Mouse (Mus musculus) forebrain, embryonic 11.5 days (tissue): ENCODE measurements around the gene AC124502.3. TPM values are rescaled to one million over a fixed set of nuclear protein-coding genes. Genes with fewer than 3 reads are reported as not detected.

Source experiments
- ATAC-seq: fragments of 200-750 bp; cut with Nextera tagmentation; replicated peaks from 2 replicates; pipeline ENCODE4 v1.8.0; 2017; ENCODE audit warnings: moderate TSS enrichment; ENCODE audit not compliant: low FRiP score
- DNase-seq: peaks from one replicate; pipeline ENCODE4 v3.0.0-alpha.2; 2017; ENCODE audit warnings: low spot score
- H3K27ac ChIP-seq: fragments of 300-500 bp; sonication (generic); 2 replicates; pipeline ENCODE4 v1.5.1; 2014; ENCODE audit warnings: low read depth, low read length
- H3K27me3 ChIP-seq: fragments of 300-500 bp; sonication (generic); 2 replicates; pipeline ENCODE4 v1.6.1; 2014; ENCODE audit warnings: mild to moderate bottlenecking, low read length, mixed read lengths; ENCODE audit not compliant: control insufficient read depth, insufficient read depth
- H3K36me3 ChIP-seq: fragments of 300-500 bp; sonication (generic); 2 replicates; pipeline ENCODE4 v1.6.1; 2014; ENCODE audit warnings: mild to moderate bottlenecking, low read length, moderate library complexity, mixed read lengths; ENCODE audit not compliant: control insufficient read depth, insufficient read depth
- H3K4me1 ChIP-seq: fragments of 300-500 bp; sonication (generic); replicated peaks from 2 replicates; pipeline ENCODE4 v1.6.1; 2014; ENCODE audit warnings: low read length, mixed read lengths; ENCODE audit not compliant: control insufficient read depth, insufficient read depth
- H3K4me2 ChIP-seq: fragments of 300-500 bp; sonication (generic); 2 replicates; pipeline ENCODE4 v1.6.1; 2014; ENCODE audit warnings: low read depth, mild to moderate bottlenecking, low read length, moderate library complexity, mixed read lengths; ENCODE audit not compliant: severe bottlenecking
- H3K4me3 ChIP-seq: fragments of 300-500 bp; sonication (generic); 2 replicates; pipeline ENCODE4 v1.5.1; 2014; ENCODE audit warnings: low read depth, low read length
- H3K9ac ChIP-seq: fragments of 300-500 bp; sonication (generic); 2 replicates; pipeline ENCODE4 v1.6.1; 2014; ENCODE audit warnings: low read length
- H3K9me3 ChIP-seq: fragments of 300-500 bp; sonication (generic); 2 replicates; pipeline ENCODE4 v1.6.1; 2016; ENCODE audit warnings: low read length, mixed read lengths; ENCODE audit not compliant: control insufficient read depth
- WGBS: fragments of 180-500 bp; shearing (Covaris S2); extraction: QIAGEN DNeasy Blood & Tissue Kit; methylation state at CpG from one replicate; pipeline ENCODE4 v1.1.7; 2014; 5-methylcytosine and 5-hydroxymethylcytosine counted together
- polyA plus RNA-seq: library from polyadenylated mRNA; unstranded; fragments of >200 nt; fragmentation: Nextera tagmentation; extraction: Ambion mirVana; gene quantifications from 2 replicates; pipeline ENCODE4 v1.2.1, GENCODE M21; 2014

AC124502.3 gene
- 4.0 and 4.2 TPM in 2 replicates for polyA plus RNA-seq

GRCm38 (mm10) chr19:5038709-5039156, at the start of gene AC124502.3, which contains the start of gene B4gat1:
AC124502.3 (plus strand) TSS chr19:5038891.
B4gat1 (plus strand) TSS chr19:5038826.
- no peaks in the 10 kb centered on the region; the same call in 1 of the 2 replicates for H3K36me3 ChIP-seq
- no peaks in the 10 kb centered on the region for H3K27me3 ChIP-seq
- WGBS = under 1% methylated on average over 43 of the region's 44 CpGs
- peak within 1 kb of the TSS; percentile 99 for H3K4me2 ChIP-seq
- peak within 1 kb of the TSS; percentile 78 for H3K27ac ChIP-seq
- peaks cover 16% of the 10 kb centered on the region; the same call in 1 of the 2 replicates for H3K4me1 ChIP-seq
- DNase-seq = peak; percentile 95
- peak; percentile 89 for ATAC-seq
- peak within 1 kb of the TSS; percentile 89 for H3K9ac ChIP-seq
- H3K4me3 ChIP-seq = peak within 1 kb of the TSS; percentile 76
- H3K9me3 ChIP-seq = no peaks in the 10 kb centered on the region

DNA sequence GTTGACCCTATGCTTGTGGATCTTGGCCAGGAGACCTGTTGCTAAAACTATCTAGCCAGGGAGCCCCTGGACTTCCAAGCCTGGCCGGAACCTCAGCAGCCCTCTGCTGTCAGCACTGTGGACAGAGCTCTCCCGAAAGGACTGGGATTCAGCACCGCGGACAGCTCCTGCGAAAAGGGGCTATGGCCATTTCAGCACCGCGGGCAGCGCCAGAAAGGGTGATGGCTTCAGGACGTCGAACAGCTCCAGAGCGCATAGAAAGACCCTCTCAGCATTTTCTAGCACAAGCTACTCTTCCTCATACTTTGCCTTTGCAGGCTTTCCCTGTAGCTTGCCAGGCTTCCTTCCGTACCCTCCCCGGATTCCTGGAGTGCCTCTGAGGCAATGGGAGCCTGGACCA, 49.7 kb upstream of the AC124502.3 start:
- Histone ChIP-seq H3K36me3 (no peaks in the 10 kb centered on the region), H3K4me1 (no peaks in the 10 kb centered on the region), H3K4me3 (0 out of 2 replicates have a peak overlapping the region, but pooled peaks have one; percentile 26), H3K27ac (no peak overlapping the region), H3K9ac (no peak overlapping the region), H3K9me3 (no peaks in the 10 kb centered on the region), H3K4me2 (peak overlapping the region; percentile 48), H3K27me3 (peaks cover 38% of the 10 kb centered on the region)
- no peak for ATAC-seq
- 6% methylated on average over 13 of the region's 13 CpGs for WGBS
- DNase-seq = peak; percentile 96

- no peak overlapping the region for H3K9ac ChIP-seq
- H3K27ac ChIP-seq = no peak overlapping the region
- no peaks in the 10 kb centered on the region for H3K4me1 ChIP-seq
- H3K4me2 ChIP-seq = peak overlapping the region; percentile 48
- peak overlapping the region; percentile 26 for H3K4me3 ChIP-seq
- no peak for ATAC-seq
- WGBS = 17% methylated on average over 47 of the region's 47 CpGs
- H3K27me3 ChIP-seq = peaks cover 33% of the 10 kb centered on the region
- DNase-seq = peak; percentile 55
- H3K9me3 ChIP-seq = no peaks in the 10 kb centered on the region
- H3K36me3 ChIP-seq = no peaks in the 10 kb centered on the region
Measured at GRCm38 (mm10) chr19:4989434-4990255, 49.0 kb upstream of the AC124502.3 start.

DNA sequence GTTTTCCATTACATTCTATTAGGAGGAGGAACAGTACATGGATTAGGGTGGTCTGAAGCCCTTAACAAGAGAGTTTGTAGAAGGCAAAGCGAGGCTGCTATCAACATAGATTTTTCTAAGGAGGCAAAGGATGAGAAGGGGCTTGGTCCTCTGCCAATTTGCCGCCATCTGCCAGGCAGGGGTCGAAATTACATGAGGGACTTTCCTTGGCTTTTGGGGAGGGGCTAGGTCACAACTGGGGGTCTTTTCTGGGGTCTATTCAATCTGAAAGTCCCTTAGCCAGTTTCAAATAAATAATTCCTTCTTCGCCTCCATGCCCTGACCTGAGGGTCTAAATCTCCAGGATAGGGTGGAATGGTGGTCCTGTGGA, 48.5 kb upstream of the AC124502.3 start, which contains the start of gene Npas4:
Gene Npas4 (minus strand): TSS at position 61 of the 370 bp plus-strand sequence.
- 19% methylated on average over 4 of the region's 4 CpGs for WGBS
- no peak for DNase-seq
- Histone ChIP-seq H3K4me1 (no peaks in the 10 kb centered on the region), H3K9me3 (no peaks in the 10 kb centered on the region), H3K4me3 (peak within 1 kb of the TSS; percentile 26), H3K27ac (no peak within 1 kb of the TSS), H3K9ac (no peak within 1 kb of the TSS), H3K27me3 (peaks cover 31% of the 10 kb centered on the region), H3K36me3 (no peaks in the 10 kb centered on the region), H3K4me2 (peak within 1 kb of the TSS; percentile 48)
- no peak for ATAC-seq

DNA sequence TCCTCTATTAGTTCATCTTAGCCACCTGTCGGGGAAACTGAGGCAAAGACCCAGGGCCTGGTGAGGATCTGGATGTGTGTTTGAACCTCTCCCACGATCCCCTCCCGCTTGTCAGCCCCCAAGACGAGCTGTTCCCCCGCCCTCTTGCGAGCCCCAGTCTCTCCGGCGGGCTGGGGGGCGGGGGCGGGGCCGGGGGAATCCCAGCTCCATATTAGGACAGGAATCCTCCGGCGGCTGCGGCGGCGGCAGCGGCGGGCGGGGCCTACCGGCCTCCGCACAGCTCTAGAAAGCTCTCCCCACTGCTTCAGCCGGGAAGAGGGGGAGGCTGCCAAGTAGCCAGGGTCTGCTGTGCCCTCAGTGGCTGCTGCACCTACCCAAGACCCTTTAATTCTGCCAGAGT, 48.0 kb upstream of the AC124502.3 start:
- no peak overlapping the region for H3K9ac ChIP-seq
- DNase-seq = peak; percentile 58

GRCm38 (mm10) chr19:4992371-4992770, 46.3 kb upstream of the AC124502.3 start:
- Histone ChIP-seq H3K9ac (no peak overlapping the region), H3K27me3 (peaks cover 28% of the 10 kb centered on the region), H3K4me2 (no peak overlapping the region), H3K4me1 (no peaks in the 10 kb centered on the region), H3K9me3 (no peaks in the 10 kb centered on the region), H3K27ac (no peak overlapping the region), H3K4me3 (no peak overlapping the region), H3K36me3 (no peaks in the 10 kb centered on the region)
- WGBS = 19% methylated on average over 8 of the region's 8 CpGs
- DNase-seq = peak; percentile 69
- ATAC-seq = no peak

More for the DNA sequence above, 48.0 kb upstream of the AC124502.3 start:
- no peak overlapping the region for H3K4me3 ChIP-seq
- no peaks in the 10 kb centered on the region for H3K36me3 ChIP-seq
- whole genome bisulfite sequencing = 2% methylated on average over 21 of the region's 22 CpGs
- no peak overlapping the region for H3K4me2 ChIP-seq
- no peak overlapping the region for H3K27ac ChIP-seq
- H3K9me3 ChIP-seq = no peaks in the 10 kb centered on the region
- peaks cover 28% of the 10 kb centered on the region for H3K27me3 ChIP-seq
- ATAC-seq = no peak
- H3K4me1 ChIP-seq = no peaks in the 10 kb centered on the region

- Histone ChIP-seq H3K27me3 (peaks cover 28% of the 10 kb centered on the region), H3K4me1 (no peaks in the 10 kb centered on the region), H3K4me2 (no peak overlapping the region), H3K4me3 (no peak overlapping the region), H3K9ac (no peak overlapping the region), H3K27ac (no peak overlapping the region), H3K36me3 (no peaks in the 10 kb centered on the region), H3K9me3 (no peaks in the 10 kb centered on the region)
- WGBS = 15% methylated on average over 9 of the region's 9 CpGs
- ATAC-seq (no peak), DNase-seq (peak; percentile 49)
Measured at GRCm38 (mm10) chr19:4992904-4993303, 45.8 kb upstream of the AC124502.3 start.

DNA sequence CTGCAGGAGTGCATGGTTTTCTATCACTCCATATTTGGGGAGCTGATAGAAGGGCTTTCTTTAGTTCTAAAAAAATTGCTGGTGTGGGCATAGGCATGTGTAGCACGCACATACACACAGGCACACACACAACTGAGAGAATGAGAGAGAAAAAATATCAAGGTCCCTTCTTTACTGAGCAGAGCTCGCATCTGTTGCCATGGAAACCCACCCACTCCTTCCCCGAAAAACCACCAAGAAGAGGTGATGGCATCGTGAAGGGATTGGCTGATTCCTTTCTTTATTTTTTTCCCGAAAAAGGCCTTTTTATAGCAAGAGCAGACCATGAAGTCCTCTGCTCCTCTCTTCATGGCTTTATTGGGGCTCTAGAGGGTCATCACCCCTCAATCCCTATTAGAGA, 44.6 kb upstream of the AC124502.3 start:
- H3K4me2 ChIP-seq = no peak overlapping the region
- H3K9ac ChIP-seq = no peak overlapping the region
- no peaks in the 10 kb centered on the region for H3K4me1 ChIP-seq
- peaks cover 24% of the 10 kb centered on the region for H3K27me3 ChIP-seq
- 65% methylated on average over 5 of the region's 5 CpGs for WGBS
- H3K36me3 ChIP-seq = no peaks in the 10 kb centered on the region
- no peaks in the 10 kb centered on the region for H3K9me3 ChIP-seq
- peak; percentile 4 for DNase-seq
- H3K4me3 ChIP-seq = no peak overlapping the region
- no peak for ATAC-seq
- no peak overlapping the region for H3K27ac ChIP-seq
